Mouse (Mus musculus): ENCODE measurements at regions not wholly inside any gene's neighbourhood (a gene's known extent, or its start where the extent isn't known, plus 50 kb on each side); places are given as distances from the start of the nearest gene placed in this dataset.

- DNase-seq (ENCODE audit: low spot score), result no peak
Measured at GRCm38 (mm10) chr17:49219512-49220197, 208.5 kb upstream of the Mocs1 start.

- no peak for DNase-seq (ENCODE audit: low spot score)
Measured at GRCm38 (mm10) chr17:49223212-49223611, 204.9 kb upstream of the Mocs1 start.

GRCm38 (mm10) chr17:49223651-49224050 lies 204.5 kb upstream of the Mocs1 start:
- DNase-seq (ENCODE audit: low spot score), result no peak

- DNase-seq (ENCODE audit: low spot score), result no peak
Measured at GRCm38 (mm10) chr17:49225255-49226015, 202.7 kb upstream of the Mocs1 start.

GRCm38 (mm10) chr17:49226016-49226400 lies 202.2 kb upstream of the Mocs1 start:
- DNase-seq (ENCODE audit: low spot score), result no peak

GRCm38 (mm10) chr17:49231287-49231686 lies 196.9 kb upstream of the Mocs1 start:
- no peak for DNase-seq (ENCODE audit: low spot score)

- no peak for DNase-seq (ENCODE audit: low spot score)
Measured at GRCm38 (mm10) chr17:49240097-49240496, 188.1 kb upstream of the Mocs1 start.

GRCm38 (mm10) chr17:49243419-49243818 lies 184.7 kb upstream of the Mocs1 start:
- no peak for DNase-seq (ENCODE audit: low spot score)

- no peak for DNase-seq (ENCODE audit: low spot score)
Measured at GRCm38 (mm10) chr17:49245013-49245412, 183.1 kb upstream of the Mocs1 start.

GRCm38 (mm10) chr17:49247215-49247614 lies 180.9 kb upstream of the Mocs1 start:
- no peak for DNase-seq (ENCODE audit: low spot score)

- no peak for DNase-seq (ENCODE audit: low spot score)
Measured at GRCm38 (mm10) chr17:49250726-49251537, 177.2 kb upstream of the Mocs1 start.

- DNase-seq (ENCODE audit: low spot score), result no peak
Measured at GRCm38 (mm10) chr17:49252271-49252670, 175.9 kb upstream of the Mocs1 start.

GRCm38 (mm10) chr17:49258496-49258895 lies 169.7 kb upstream of the Mocs1 start:
- no peak for DNase-seq (ENCODE audit: low spot score)

GRCm38 (mm10) chr17:49262394-49262793 lies 165.8 kb upstream of the Mocs1 start:
- no peak for DNase-seq (ENCODE audit: low spot score)

GRCm38 (mm10) chr17:49266343-49266742 lies 161.8 kb upstream of the Mocs1 start:
- no peak for DNase-seq (ENCODE audit: low spot score)

- DNase-seq (ENCODE audit: low spot score), result no peak
Measured at GRCm38 (mm10) chr17:49269943-49270342, 158.2 kb upstream of the Mocs1 start.

- no peak for DNase-seq (ENCODE audit: low spot score)
Measured at GRCm38 (mm10) chr17:49272661-49273448, 155.3 kb upstream of the Mocs1 start.

GRCm38 (mm10) chr17:49274936-49275335 lies 153.2 kb upstream of the Mocs1 start:
- DNase-seq (ENCODE audit: low spot score), result no peak

GRCm38 (mm10) chr17:49275421-49275820 lies 152.7 kb upstream of the Mocs1 start:
- no peak for DNase-seq (ENCODE audit: low spot score)

GRCm38 (mm10) chr17:49275916-49276315 lies 152.2 kb upstream of the Mocs1 start:
- no peak for DNase-seq (ENCODE audit: low spot score)

- DNase-seq (ENCODE audit: low spot score), result no peak
Measured at GRCm38 (mm10) chr17:49278541-49278940, 149.6 kb upstream of the Mocs1 start.
